Mouse (Mus musculus): ENCODE results near the gene Clta. TPM values are rescaled to one million over a fixed set of nuclear protein-coding genes. Genes with fewer than 3 reads are reported as not detected.

The Clta gene
- polyA plus RNA-seq (2021; fragmentation: Nextera tagmentation) = 506 and 562 TPM in 2 replicates
- long read RNA-seq, experiment 1, transcript Clta-203 (6 exons, 1,121 nt) = minor isoform, 56 of 692 reads
- long read RNA-seq, experiment 1, transcript Clta-204 (6 exons, 1,099 nt) = minor isoform, 65 of 692 reads
- long read RNA-seq, experiment 1, transcript Clta-206 (5 exons, 1,079 nt) = minor isoform, 107 of 692 reads
- long read RNA-seq, experiment 1, transcript Clta-205 (7 exons, 1,135 nt) = major isoform, 372 of 692 reads
- long read RNA-seq, experiment 1, partial matches to known transcripts = 40 of 692 reads
- long read RNA-seq, experiment 1, other reads (novel, unspliced or antisense) = 43 of 692 reads
- long read RNA-seq, experiment 2, transcript Clta-205 (7 exons, 1,135 nt) = major isoform, 262 of 456 reads
- long read RNA-seq, experiment 2, transcript Clta-204 (6 exons, 1,099 nt) = minor isoform, 72 of 456 reads
- long read RNA-seq, experiment 2, transcript Clta-206 (5 exons, 1,079 nt) = minor isoform, 46 of 456 reads
- long read RNA-seq, experiment 2, transcript Clta-203 (6 exons, 1,121 nt) = minor isoform, 27 of 456 reads
- long read RNA-seq, experiment 2, partial matches to known transcripts = 12 of 456 reads
- long read RNA-seq, experiment 2, other reads (novel, unspliced or antisense) = 34 of 456 reads

DNA sequence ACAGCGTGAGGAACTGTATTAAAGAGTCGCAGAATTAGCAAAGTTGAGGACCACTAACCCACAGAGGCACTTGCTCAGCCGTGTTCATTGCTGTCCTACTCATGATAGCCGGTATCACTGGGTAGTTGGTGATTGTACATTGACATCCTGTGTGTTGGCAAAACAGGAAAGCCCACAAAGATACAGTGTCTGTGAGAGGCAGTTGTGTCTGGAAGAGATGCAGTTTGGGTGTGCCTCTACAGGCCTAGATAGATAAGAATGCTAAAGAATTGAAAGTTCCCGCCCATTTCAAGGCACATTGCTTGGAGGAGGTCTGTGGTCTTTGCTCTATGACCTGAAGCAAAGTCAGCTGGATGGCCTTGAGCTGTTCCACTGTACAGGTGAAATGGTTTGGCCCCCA lies at the start of gene Clta:
Gene Clta (plus strand): TSS at position 327 of the 400 bp plus-strand sequence.

DNA sequence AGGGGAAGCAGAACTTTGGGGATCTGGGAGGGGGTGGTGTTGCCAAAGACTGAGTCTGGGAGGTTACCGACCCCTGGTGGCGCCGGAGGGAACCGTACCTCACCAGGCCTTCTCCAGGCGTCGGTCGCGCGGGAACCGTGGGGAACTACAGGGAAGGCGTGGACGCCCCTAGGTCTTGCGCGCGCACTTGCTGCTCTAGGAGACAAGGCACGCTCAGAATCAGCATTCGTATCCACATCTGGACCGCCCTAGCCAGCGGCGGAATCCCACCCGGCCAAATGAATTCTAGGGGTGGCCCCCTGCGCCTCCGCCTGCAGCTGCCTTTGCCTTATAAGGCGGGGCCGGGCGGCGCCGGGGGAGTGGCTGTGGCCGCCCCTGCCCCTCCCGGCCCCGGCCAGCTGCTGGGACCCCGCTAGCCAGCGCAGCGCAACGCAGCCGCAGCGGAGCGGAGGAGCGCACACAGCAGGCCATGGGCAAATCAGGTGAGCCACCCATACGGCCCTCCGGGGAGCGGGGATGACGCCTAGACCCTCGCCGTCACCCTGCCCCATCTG lies 46.9 kb upstream of the Clta start, which contains the start of gene Glipr2:
Gene Glipr2 (plus strand): TSS at position 110 of the 554 bp plus-strand sequence.

DNA sequence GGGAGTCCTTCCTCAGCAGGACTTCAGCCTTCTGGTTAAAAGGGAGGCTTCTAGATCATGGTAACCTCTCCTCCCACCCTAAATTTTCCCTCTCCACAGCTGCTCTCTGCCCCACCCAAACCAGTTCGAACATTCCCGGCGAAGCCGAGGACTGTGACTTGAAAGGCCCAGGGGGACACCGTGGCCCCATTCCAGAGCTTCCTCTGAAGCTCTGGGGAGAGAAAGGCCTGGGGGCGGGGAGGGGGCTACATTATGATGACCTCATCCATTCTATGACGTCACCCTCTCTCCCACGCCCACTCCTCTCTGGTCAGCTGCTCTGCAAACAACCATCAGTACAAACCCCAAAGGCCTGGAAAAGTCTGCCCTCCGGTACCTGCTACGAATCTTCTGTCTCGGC lies 21.1 kb upstream of the Clta start, which contains the start of gene Ccin:
Gene Ccin (plus strand): TSS at position 303 of the 400 bp plus-strand sequence.

Other genes starting within 250 kb of the Clta start
- not detected in 2 replicates for gene Olfr159, start 233.4 kb upstream of the Clta start, polyA plus RNA-seq (2021; fragmentation: Nextera tagmentation)
- not detected in 2 replicates for gene Olfr156, start 180.6 kb upstream of the Clta start, polyA plus RNA-seq (2021; fragmentation: Nextera tagmentation)
- not detected in 2 replicates for gene Olfr157, start 164.3 kb upstream of the Clta start, polyA plus RNA-seq (2021; fragmentation: Nextera tagmentation)
- not detected in 2 replicates for gene Olfr155, start 152.9 kb upstream of the Clta start, polyA plus RNA-seq (2021; fragmentation: Nextera tagmentation)
- gene Reck, start 128.9 kb upstream of the Clta start, polyA plus RNA-seq (2021; fragmentation: Nextera tagmentation) = 1.6 and 2.4 TPM in 2 replicates
- 4.2 and 4.6 TPM in 2 replicates for gene Glipr2, start 47.1 kb upstream of the Clta start, polyA plus RNA-seq (2021; fragmentation: Nextera tagmentation)
- gene Ccin, start 21.0 kb upstream of the Clta start, polyA plus RNA-seq (2021; fragmentation: Nextera tagmentation) = not detected in 2 replicates
- gene Gne, start 79.7 kb downstream of the Clta start, polyA plus RNA-seq (2021; fragmentation: Nextera tagmentation) = 29.6 and 31.5 TPM in 2 replicates
- gene Rnf38, start 229.3 kb downstream of the Clta start, polyA plus RNA-seq (2021; fragmentation: Nextera tagmentation) = 4.8 and 5.3 TPM in 2 replicates

All from layer of hippocampus, adult 6 months (tissue).